Mouse (Mus musculus): ENCODE measurements around the gene Pde4c. TPM values are rescaled to one million over a fixed set of nuclear protein-coding genes. Genes with fewer than 3 reads are reported as not detected.
A peak's percentile ranks its signal among the peaks of the same experiment; 100 is the strongest.

Pde4c gene
- total and polyA plus RNA-seq, 2 experiments from 2014 or later: 0.26 to 0.31 TPM

GRCm38 (mm10) chr8:70716521-70717400 lies 6.8 kb upstream of the Pde4c start:
- TF ChIP-seq CTCF (IDR thresholded peaks at IDR 0.05; ENCODE audit: low read depth): no peak
- ATAC-seq: no peak
- Histone ChIP-seq H3K36me3 (ENCODE audit: insufficient read depth, low read length) (no peaks in the 10 kb centered on the region), H3K9ac (replicated peaks; ENCODE audit: low read length) (no peak overlapping the region), H3K9me3 (ENCODE audit: low read length) (no peaks in the 10 kb centered on the region), H3K27me3 (ENCODE audit: insufficient read depth, low read length) (no peaks in the 10 kb centered on the region), H3K4me2 (ENCODE audit: low read depth, low read length) (no peak overlapping the region), H3K4me3 (ENCODE audit: low read length) (no peak overlapping the region), H3K27ac (no peak overlapping the region), H3K4me1 (ENCODE audit: insufficient read depth, low read length) (no peaks in the 10 kb centered on the region)
- no peak for DNase-seq (ENCODE audit: low spot score)
- WGBS: 86% methylated on average over 40 of the region's 40 CpGs

DNA sequence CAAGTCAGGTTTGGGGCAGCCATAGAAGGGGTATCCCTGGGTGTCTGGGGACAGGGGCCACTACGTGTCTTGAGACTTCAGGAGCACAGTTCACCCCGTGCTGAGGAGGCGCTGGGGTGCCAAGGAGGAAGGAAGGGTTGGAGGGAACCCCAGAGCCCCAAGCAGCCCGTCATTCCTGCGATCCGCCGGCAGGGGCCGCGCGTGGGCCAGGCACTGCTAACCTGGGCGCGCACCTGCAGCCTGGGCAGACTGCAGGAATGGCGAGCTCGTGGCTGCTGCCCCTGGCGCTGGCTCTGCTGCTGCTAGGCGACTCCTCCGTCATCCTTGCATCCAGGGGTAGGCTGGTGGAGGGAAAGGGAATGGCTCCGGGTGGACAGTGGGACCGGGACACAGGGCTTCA lies 5.2 kb upstream of the Pde4c start, which contains the start of gene Gm3336:
Gm3336 (plus strand) TSS at position 247 of the 400 bp plus-strand sequence.
- WGBS: 4% methylated on average over 19 of the region's 19 CpGs
- TF ChIP-seq CTCF (IDR thresholded peaks at IDR 0.05; ENCODE audit: low read depth): peak; percentile 82
- peak; percentile 31; the same call in 1 of the 2 replicates for ATAC-seq

DNA sequence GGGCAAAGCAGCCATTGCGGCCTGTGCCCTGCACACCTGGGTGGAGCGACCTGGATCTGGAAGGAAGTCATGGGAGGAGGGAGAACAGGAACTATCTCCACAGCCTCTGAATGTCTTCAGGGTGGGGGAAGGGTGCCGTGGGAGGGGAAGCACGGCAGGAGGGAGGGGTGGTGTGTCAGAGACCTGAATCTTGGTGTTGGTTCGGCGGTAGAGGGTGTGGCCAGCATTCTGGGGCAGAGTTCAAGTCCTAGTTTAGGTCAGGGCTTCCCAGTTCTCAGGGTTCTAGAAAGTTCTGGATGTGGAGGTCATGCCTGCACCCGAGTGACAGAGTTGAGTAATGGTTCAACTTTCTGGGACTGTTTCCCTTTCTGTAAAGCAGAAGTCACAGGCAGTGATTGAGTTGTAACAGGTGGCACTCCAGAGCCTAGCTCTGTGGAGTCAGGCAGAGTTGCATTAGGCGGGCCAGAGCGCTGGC lies 3.7 kb upstream of the Pde4c start:
- DNase-seq (ENCODE audit: low spot score) (no peak), ATAC-seq (no peak)
- Histone ChIP-seq H3K27ac (no peak overlapping the region), H3K4me3 (ENCODE audit: low read length) (no peak overlapping the region), H3K4me2 (ENCODE audit: low read depth, low read length) (no peak overlapping the region), H3K27me3 (ENCODE audit: insufficient read depth, low read length) (no peaks in the 10 kb centered on the region), H3K36me3 (ENCODE audit: insufficient read depth, low read length) (no peaks in the 10 kb centered on the region), H3K4me1 (ENCODE audit: insufficient read depth, low read length) (no peaks in the 10 kb centered on the region), H3K9ac (replicated peaks; ENCODE audit: low read length) (no peak overlapping the region), H3K9me3 (ENCODE audit: low read length) (no peaks in the 10 kb centered on the region)
- WGBS: 71% methylated on average over 9 of the region's 9 CpGs
- TF ChIP-seq CTCF (IDR thresholded peaks at IDR 0.05; ENCODE audit: low read depth): no peak

More for the DNA sequence above, 5.2 kb upstream of the Pde4c start, which contains the start of gene Gm3336:
- DNase-seq (ENCODE audit: low spot score): peak; percentile 64
- H3K27ac ChIP-seq: no peak within 1 kb of the TSS
- H3K4me3 ChIP-seq (ENCODE audit: low read length): no peak within 1 kb of the TSS
- no peaks in the 10 kb centered on the region for H3K4me1 ChIP-seq (ENCODE audit: insufficient read depth, low read length)
- H3K27me3 ChIP-seq (ENCODE audit: insufficient read depth, low read length): no peaks in the 10 kb centered on the region
- no peak within 1 kb of the TSS for H3K4me2 ChIP-seq (ENCODE audit: low read depth, low read length)
- H3K36me3 ChIP-seq (ENCODE audit: insufficient read depth, low read length): no peaks in the 10 kb centered on the region
- H3K9ac ChIP-seq (replicated peaks; ENCODE audit: low read length): no peak within 1 kb of the TSS
- no peaks in the 10 kb centered on the region for H3K9me3 ChIP-seq (ENCODE audit: low read length)

GRCm38 (mm10) chr8:70720739-70721138 lies 2.8 kb upstream of the Pde4c start:
- peak; percentile 98 for TF ChIP-seq CTCF (IDR thresholded peaks at IDR 0.05; ENCODE audit: low read depth)
- H3K36me3 ChIP-seq (ENCODE audit: insufficient read depth, low read length): no peaks in the 10 kb centered on the region
- ATAC-seq (peak; percentile 72), DNase-seq (ENCODE audit: low spot score) (peak; percentile 85)
- no peak overlapping the region for H3K4me2 ChIP-seq (ENCODE audit: low read depth, low read length)
- no peaks in the 10 kb centered on the region for H3K9me3 ChIP-seq (ENCODE audit: low read length)
- no peaks in the 10 kb centered on the region for H3K4me1 ChIP-seq (ENCODE audit: insufficient read depth, low read length)
- H3K27me3 ChIP-seq (ENCODE audit: insufficient read depth, low read length): no peaks in the 10 kb centered on the region
- no peak overlapping the region for H3K27ac ChIP-seq
- no peak overlapping the region for H3K9ac ChIP-seq (replicated peaks; ENCODE audit: low read length)
- H3K4me3 ChIP-seq (ENCODE audit: low read length): no peak overlapping the region
- 4% methylated on average over 3 of the region's 3 CpGs for WGBS

DNA sequence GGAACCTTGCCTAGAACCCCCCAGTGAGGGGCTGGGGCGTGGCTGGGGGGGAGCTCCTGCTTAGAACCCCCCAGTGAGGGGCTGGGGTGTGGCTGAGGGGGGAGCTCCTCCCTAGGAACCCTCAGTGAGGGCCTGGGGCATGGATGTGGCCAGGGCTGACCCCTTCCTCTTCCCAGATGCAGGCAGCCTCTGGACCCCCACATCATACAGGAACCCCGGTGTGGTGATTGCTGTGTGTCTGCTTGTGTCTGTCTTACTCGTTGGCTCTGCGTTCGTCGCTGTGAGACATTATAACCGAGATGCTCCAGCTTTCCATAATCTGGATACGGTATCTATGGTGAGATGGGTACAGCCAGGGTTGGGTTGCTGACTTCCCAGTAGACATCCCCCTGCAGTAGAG lies 1.9 kb upstream of the Pde4c start:
- Histone ChIP-seq H3K9me3 (ENCODE audit: low read length) (no peaks in the 10 kb centered on the region), H3K4me3 (ENCODE audit: low read length) (no peak overlapping the region), H3K9ac (replicated peaks; ENCODE audit: low read length) (no peak overlapping the region), H3K4me1 (ENCODE audit: insufficient read depth, low read length) (no peaks in the 10 kb centered on the region), H3K36me3 (ENCODE audit: insufficient read depth, low read length) (no peaks in the 10 kb centered on the region), H3K4me2 (ENCODE audit: low read depth, low read length) (no peak overlapping the region), H3K27me3 (ENCODE audit: insufficient read depth, low read length) (no peaks in the 10 kb centered on the region), H3K27ac (no peak overlapping the region)
- DNase-seq (ENCODE audit: low spot score) (no peak), ATAC-seq (no peak)
- TF ChIP-seq CTCF (IDR thresholded peaks at IDR 0.05; ENCODE audit: low read depth): no peak
- 86% methylated on average over 8 of the region's 8 CpGs for WGBS

- Histone ChIP-seq H3K27me3 (ENCODE audit: insufficient read depth, low read length) (no peaks in the 10 kb centered on the region; the same call in 1 of the 2 replicates), H3K4me2 (ENCODE audit: low read depth, low read length) (no peak overlapping the region), H3K4me3 (ENCODE audit: low read length) (no peak overlapping the region), H3K36me3 (ENCODE audit: insufficient read depth, low read length) (no peaks in the 10 kb centered on the region), H3K4me1 (ENCODE audit: insufficient read depth, low read length) (no peaks in the 10 kb centered on the region), H3K27ac (no peak overlapping the region), H3K9me3 (ENCODE audit: low read length) (no peaks in the 10 kb centered on the region), H3K9ac (replicated peaks; ENCODE audit: low read length) (no peak overlapping the region)
- no peak for DNase-seq (ENCODE audit: low spot score)
- TF ChIP-seq CTCF (IDR thresholded peaks at IDR 0.05; ENCODE audit: low read depth): no peak
- WGBS: 77% methylated on average over 12 of the region's 12 CpGs
- no peak for ATAC-seq
These were observed 696 bp downstream of the Pde4c start for GRCm38 (mm10) chr8:70724216-70724615.
